Mouse (Mus musculus) megakaryocyte, embryonic 14.5 days (primary cell): ENCODE results near the gene Lcn5. TPM values are rescaled to one million over a fixed set of nuclear protein-coding genes. Genes with fewer than 3 reads are reported as not detected.

Source experiments
- H3K27me3 ChIP-seq: replicated peaks from 2 replicates; pipeline ENCODE3; 2012; ENCODE audit warnings: inconsistent platforms
- H3K36me3 ChIP-seq: replicated peaks from 2 replicates; pipeline ENCODE3; 2012; ENCODE audit warnings: low read length, inconsistent platforms, mixed read lengths
- H3K4me1 ChIP-seq: 2 replicates; pipeline ENCODE4 v1.6.1; 2012; ENCODE audit warnings: inconsistent platforms
- H3K4me3 ChIP-seq: replicated peaks from 2 replicates; pipeline ENCODE3; 2012; ENCODE audit warnings: moderate library complexity, mild to moderate bottlenecking, inconsistent platforms
- H3K9me3 ChIP-seq: 2 replicates; pipeline ENCODE4 v1.6.1; 2012; ENCODE audit warnings: inconsistent platforms
- FLI1 ChIP-seq: IDR thresholded peaks from 2 replicates; pipeline ENCODE4 v1.6.1; 2012; ENCODE audit warnings: low read length, inconsistent platforms, mixed read lengths
- GATA1 ChIP-seq: IDR thresholded peaks from 3 replicates; pipeline ENCODE4 v1.6.1; 2012; ENCODE audit warnings: mixed read lengths, low read length, inconsistent platforms, borderline replicate concordance
- polyA plus RNA-seq: library from polyadenylated mRNA; stranded (reverse); fragments of >175 nt; gene quantifications from 2 replicates; pipeline ENCODE4 v1.2.3, GENCODE M21; 2012; ENCODE audit warnings: low replicate concordance; ENCODE audit not compliant: insufficient read depth

Gene Lcn5
- polyA plus RNA-seq, 1 experiment, result not detected

DNA sequence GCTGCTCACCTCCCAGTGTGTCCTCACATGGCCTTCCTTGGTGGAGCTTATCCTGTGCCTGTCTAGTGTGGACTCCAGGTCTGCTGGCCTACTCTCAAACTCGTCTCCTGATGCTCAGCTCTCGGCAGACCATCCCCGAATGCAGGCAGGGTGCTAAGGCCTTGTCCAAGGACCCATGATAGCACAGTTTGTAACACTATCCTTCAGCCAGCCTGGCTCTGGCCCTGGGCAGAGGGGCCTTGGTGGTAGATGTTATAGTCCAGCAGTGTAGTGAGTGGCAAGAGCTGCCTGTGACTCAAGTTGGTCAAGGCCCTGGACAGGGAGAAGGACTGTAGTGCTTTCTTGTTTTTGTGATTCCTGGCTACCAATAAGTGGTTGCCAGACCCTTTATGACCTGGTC lies 24.1 kb upstream of the Lcn5 start:
- peaks cover 47% of the 10 kb centered on the region for H3K27me3 ChIP-seq
- H3K4me3 ChIP-seq, result no peak overlapping the region
- no peaks in the 10 kb centered on the region for H3K9me3 ChIP-seq
- H3K4me1 ChIP-seq, result peaks cover 6% of the 10 kb centered on the region
- H3K36me3 ChIP-seq, result no peaks in the 10 kb centered on the region
- TF ChIP-seq FLI1 (no peak), GATA1 (no peak)

DNA sequence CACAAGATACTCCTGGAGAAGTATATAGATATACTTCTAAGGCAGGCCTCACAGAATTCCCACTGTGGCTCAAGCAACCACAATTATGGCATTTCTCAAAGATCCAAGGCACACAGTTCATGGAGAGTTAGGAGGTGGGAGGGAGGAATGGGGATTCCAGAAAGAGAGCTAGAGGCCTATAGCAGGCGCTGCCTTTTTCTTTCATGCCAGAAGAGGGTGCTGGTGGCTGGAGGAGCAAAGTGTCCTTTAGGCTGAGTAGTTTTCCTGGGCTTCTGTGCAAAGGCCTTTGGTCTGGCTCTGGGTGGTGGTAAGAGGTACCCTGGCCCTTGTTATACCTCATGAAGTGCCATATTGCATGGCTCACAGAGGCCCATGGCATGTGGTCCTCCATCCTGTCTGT lies 23.7 kb upstream of the Lcn5 start:
- H3K9me3 ChIP-seq, result no peaks in the 10 kb centered on the region
- peaks cover 47% of the 10 kb centered on the region for H3K27me3 ChIP-seq
- peaks cover 3% of the 10 kb centered on the region for H3K4me1 ChIP-seq
- no peak overlapping the region for H3K4me3 ChIP-seq
- no peaks in the 10 kb centered on the region for H3K36me3 ChIP-seq
- TF ChIP-seq GATA1 (no peak), FLI1 (no peak)

DNA sequence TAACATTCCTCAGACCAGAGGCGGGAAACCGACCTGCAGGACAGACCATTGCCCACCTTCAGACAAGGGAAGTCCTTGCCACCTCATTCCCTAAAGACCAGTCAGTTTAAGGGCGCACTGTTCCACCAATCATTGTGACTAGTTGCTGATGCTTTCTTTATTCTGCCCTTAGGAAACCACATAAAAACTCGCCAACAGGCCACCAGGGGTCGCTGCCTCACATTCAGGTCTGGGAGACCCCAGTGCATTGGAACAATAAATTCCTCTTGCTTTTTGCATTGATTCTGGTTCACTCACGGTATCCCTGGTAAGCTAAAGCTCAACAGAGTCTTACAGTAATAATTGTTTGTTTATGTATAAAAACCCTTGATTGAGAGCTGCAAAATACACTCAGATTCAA lies 17.9 kb upstream of the Lcn5 start:
- H3K9me3 ChIP-seq, result no peaks in the 10 kb centered on the region

DNA sequence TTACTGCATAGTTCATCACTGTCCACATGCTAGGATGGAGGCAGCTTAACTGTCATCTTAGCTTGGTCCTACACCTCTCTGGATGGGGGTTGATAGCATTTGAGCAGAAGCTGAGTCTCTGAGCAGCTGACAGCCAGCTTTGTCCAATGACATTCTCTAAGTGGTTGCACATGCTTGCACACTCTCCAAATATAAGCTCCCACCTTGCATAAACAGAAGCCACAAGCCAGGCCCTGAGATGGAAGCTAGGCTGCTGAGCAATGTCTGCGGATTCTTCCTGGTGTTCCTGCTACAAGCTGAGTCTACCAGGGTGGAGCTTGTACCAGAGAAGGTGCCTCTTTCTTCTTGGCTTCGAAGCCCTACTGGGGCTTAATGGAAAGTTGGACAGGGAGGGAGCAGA lies 4.8 kb upstream of the Lcn5 start, which contains the start of gene Lcn8:
TSS of gene Lcn8 (plus strand) at position 219 of the 400 bp plus-strand sequence.
- TF ChIP-seq GATA1 (no peak), FLI1 (no peak)
- H3K27me3 ChIP-seq, result peaks cover 81% of the 10 kb centered on the region
- H3K36me3 ChIP-seq, result no peaks in the 10 kb centered on the region
- H3K4me3 ChIP-seq, result no peak within 1 kb of the TSS
- no peaks in the 10 kb centered on the region for H3K9me3 ChIP-seq
- peaks cover 6% of the 10 kb centered on the region for H3K4me1 ChIP-seq

More for the DNA sequence above, 17.9 kb upstream of the Lcn5 start:
- TF ChIP-seq FLI1 (no peak), GATA1 (no peak)
- peaks cover 55% of the 10 kb centered on the region for H3K27me3 ChIP-seq
- H3K4me3 ChIP-seq, result no peak overlapping the region
- H3K4me1 ChIP-seq, result no peaks in the 10 kb centered on the region
- no peaks in the 10 kb centered on the region for H3K36me3 ChIP-seq

DNA sequence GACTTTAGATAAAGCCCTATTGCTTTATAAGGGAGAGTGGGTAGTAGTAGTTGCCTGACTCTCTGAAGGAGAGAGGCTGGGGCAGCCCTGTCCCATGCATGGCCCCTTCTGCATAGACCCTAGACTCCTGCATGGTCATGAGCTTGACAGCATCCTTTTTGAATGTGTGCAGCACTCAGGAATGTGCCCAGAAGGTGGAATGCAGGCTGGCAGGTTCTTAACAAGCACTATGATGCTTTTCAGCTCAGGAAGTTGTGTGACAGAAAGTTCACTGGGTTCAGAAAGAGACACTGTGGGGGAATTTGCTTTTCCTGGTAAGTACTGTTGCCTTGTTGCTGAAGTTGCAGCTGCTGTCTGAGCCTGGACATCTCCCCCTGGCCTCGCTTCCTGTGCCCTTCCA lies 3.2 kb upstream of the Lcn5 start:
- TF ChIP-seq FLI1, result no peak
- H3K4me1 ChIP-seq, result peaks cover 6% of the 10 kb centered on the region
- H3K36me3 ChIP-seq, result no peaks in the 10 kb centered on the region
- H3K27me3 ChIP-seq, result peaks cover 87% of the 10 kb centered on the region
- no peaks in the 10 kb centered on the region for H3K9me3 ChIP-seq
- no peak overlapping the region for H3K4me3 ChIP-seq

DNA sequence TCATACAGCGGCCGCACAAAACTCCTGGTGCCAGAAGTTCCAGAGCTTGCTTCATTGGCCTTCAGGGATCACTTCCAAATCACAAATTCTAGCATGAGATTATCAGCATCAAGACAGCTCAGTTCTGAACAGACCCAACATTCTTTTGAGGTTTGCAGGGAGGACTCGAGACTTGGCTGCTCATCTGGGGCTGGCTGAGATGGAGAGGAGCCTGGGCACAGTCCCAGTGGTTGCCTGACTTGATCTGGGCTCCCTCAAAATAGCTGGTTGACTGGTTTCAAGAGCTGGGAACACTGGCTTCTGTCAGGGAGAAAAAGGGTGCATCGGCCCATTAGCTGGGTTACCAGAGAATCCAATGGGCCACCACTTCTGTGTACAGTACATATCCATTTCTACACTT lies 1.1 kb upstream of the Lcn5 start:
- TF ChIP-seq FLI1, result no peak
- no peak for TF ChIP-seq GATA1
- no peaks in the 10 kb centered on the region for H3K36me3 ChIP-seq

DNA sequence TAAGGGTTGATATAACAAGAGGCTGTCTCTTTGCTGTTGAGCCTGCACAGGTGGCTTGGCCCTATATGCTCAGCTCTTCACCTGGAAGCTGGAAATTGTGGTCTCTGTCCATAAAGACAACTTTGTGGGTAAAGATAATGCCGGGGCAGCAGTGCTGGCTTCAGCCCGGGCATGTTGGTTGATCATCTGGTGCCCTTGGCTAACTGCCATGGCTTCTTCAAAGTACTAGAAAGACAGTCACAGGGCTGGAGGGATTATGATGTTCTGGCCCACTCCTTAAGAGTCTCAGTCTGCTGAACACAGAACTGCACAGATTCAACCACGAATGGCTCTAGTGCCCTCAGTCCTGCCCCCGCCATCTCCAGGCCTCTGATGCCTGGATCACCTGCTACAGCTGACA lies 506 bp upstream of the Lcn5 start:
- no peaks in the 10 kb centered on the region for H3K36me3 ChIP-seq
- H3K27me3 ChIP-seq, result peaks cover 85% of the 10 kb centered on the region
- H3K4me3 ChIP-seq, result no peak overlapping the region
- H3K4me1 ChIP-seq, result no peaks in the 10 kb centered on the region
- no peaks in the 10 kb centered on the region for H3K9me3 ChIP-seq
- TF ChIP-seq GATA1 (no peak), FLI1 (no peak)

More for the DNA sequence above, 1.1 kb upstream of the Lcn5 start:
- Histone ChIP-seq H3K4me3 (no peak overlapping the region), H3K27me3 (peaks cover 83% of the 10 kb centered on the region), H3K9me3 (no peaks in the 10 kb centered on the region), H3K4me1 (no peaks in the 10 kb centered on the region)

DNA sequence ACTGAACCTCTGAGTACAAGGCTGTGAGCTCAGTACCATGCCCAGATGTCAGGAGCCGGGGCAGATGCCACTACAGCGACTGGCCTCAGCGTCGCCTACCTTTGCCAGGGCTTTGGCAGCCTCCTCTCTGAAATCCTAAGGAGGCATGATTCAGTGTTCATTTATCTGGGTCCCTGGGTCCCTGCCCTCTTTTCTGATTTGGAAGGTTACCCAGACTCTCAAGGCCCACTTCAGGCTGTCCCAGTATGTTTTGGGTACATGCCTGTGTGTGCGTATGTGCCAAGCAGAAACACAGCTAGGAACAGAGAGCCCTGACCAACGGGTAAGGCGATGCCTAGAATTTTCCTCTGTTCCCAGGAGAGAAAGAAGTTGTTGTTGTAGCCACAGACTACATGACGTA lies 2.5 kb downstream of the Lcn5 start:
- Histone ChIP-seq H3K4me1 (no peaks in the 10 kb centered on the region), H3K9me3 (no peaks in the 10 kb centered on the region), H3K27me3 (peaks cover 75% of the 10 kb centered on the region), H3K36me3 (no peaks in the 10 kb centered on the region), H3K4me3 (no peak overlapping the region)
- TF ChIP-seq GATA1, result no peak
- no peak for TF ChIP-seq FLI1

DNA sequence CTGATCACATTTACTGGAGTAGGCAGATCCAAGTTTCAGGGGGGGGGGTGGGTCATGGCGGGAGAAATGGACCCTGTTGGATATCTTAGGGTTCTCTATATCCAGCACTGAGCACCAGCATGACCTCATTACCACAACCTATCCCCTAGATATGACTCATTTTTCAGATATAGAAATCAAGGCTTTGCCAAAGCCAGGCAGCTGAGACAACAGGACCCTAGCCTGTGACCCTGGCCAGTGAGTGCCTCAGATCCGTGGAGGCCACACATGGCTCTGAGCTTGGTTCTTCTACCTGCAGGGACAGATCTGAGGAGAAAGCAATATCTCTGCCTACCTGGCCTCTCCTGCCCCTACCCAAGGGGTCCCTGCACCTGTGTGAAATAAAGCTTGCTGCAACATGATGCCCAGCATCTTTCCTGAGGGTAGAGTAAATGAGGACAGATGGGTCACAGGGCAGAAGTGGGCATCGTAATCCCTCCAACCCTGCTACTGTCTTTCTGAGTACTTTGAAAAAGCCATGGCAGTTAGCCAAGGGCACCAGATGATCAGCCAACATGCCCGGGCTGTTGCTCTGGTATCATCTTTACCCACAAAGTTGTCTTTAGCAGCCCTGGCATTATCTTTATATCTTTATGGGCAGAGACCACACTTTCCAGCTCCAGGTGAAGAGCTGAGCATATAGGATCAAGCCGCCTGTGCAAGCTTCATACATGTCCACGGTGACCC lies 3.7 kb downstream of the Lcn5 start:
- Histone ChIP-seq H3K36me3 (no peaks in the 10 kb centered on the region), H3K27me3 (peaks cover 66% of the 10 kb centered on the region), H3K4me1 (no peaks in the 10 kb centered on the region), H3K9me3 (no peaks in the 10 kb centered on the region), H3K4me3 (no peak overlapping the region)
- TF ChIP-seq GATA1 (no peak), FLI1 (no peak)

DNA sequence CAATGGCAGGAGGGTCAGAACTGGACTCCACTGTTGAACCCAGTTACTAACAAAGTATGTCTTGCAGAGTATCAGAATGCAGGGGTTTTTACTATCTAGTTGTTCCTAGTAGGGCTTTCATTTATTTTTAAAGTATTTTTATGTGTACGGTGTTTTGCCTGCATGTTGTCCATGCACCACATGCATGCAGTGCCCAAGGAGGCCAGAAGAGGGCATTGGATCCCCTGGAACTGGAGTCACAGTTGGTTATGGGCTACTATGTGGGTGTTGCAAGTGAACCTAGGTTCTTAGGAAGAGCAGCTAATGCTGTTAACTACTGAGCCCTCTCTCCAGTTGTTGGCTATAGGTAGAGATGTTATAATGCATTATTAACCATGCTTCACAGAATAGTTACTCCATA lies 5.8 kb downstream of the Lcn5 start:
- H3K4me1 ChIP-seq, result no peaks in the 10 kb centered on the region
- no peaks in the 10 kb centered on the region for H3K36me3 ChIP-seq
- H3K9me3 ChIP-seq, result no peaks in the 10 kb centered on the region
- H3K4me3 ChIP-seq, result no peak overlapping the region
- no peak for TF ChIP-seq GATA1
- H3K27me3 ChIP-seq, result peaks cover 56% of the 10 kb centered on the region
